Mouse (Mus musculus): ENCODE data around the gene Bmp4.

The Bmp4 gene

GRCm38 (mm10) chr14:46385701-46386477, 4.6 kb downstream of the Bmp4 start:
- peak in 1 of 2 experiments; percentile 28 for DNase-seq

- DNase-seq: no peak
Observed at GRCm38 (mm10) chr14:46384946-46385691, 5.3 kb downstream of the Bmp4 start.

- no peak for DNase-seq
Observed at GRCm38 (mm10) chr14:46381457-46381856, 9.0 kb downstream of the Bmp4 start.

GRCm38 (mm10) chr14:46380286-46380721, 10.2 kb downstream of the Bmp4 start:
- DNase-seq: peak in 1 of 2 experiments; percentile 39

- no peak for DNase-seq
Observed at GRCm38 (mm10) chr14:46379285-46379684, 11.2 kb downstream of the Bmp4 start, which contains the start of gene Gm15217. Gene Gm15217 (plus strand): TSS chr14:46379414.

- DNase-seq: no peak
Observed at GRCm38 (mm10) chr14:46375796-46376195, 14.7 kb downstream of the Bmp4 start.

GRCm38 (mm10) chr14:46372452-46372851, 18.0 kb downstream of the Bmp4 start:
- no peak for DNase-seq

- peak in 1 of 2 experiments; percentile 28 for DNase-seq
Observed at GRCm38 (mm10) chr14:46363209-46363608, 27.3 kb downstream of the Bmp4 start.

GRCm38 (mm10) chr14:46357696-46358095, 32.8 kb downstream of the Bmp4 start:
- no peak for DNase-seq

- DNase-seq: no peak
Observed at GRCm38 (mm10) chr14:46357286-46357685, 33.2 kb downstream of the Bmp4 start.

- DNase-seq: no peak
Observed at GRCm38 (mm10) chr14:46344750-46345149, 45.7 kb downstream of the Bmp4 start.

GRCm38 (mm10) chr14:46338801-46339200, 51.7 kb downstream of the Bmp4 start:
- no peak for DNase-seq
